Mouse (Mus musculus) urinary bladder, postnatal 10 days (tissue): ENCODE results near the gene Dnajc14.
"Not testable (repeated sequence)": the region's sequence is repeated elsewhere in the genome, so short reads cannot be mapped to it uniquely, and the experiment has no call there.

Experiments used
- DNase-seq: peaks from one replicate; pipeline ENCODE4 v3.0.0; 2022; ENCODE audit warnings: low spot score

The Dnajc14 gene

GRCm38 (mm10) chr10:128821358-128822056 is 17.6 kb downstream of the Dnajc14 start, which contains the start of gene Ormdl2:
Gene Ormdl2, minus strand, starts transcription at chr10:128821645.
- peak; percentile 89 for DNase-seq

- DNase-seq = no peak
These were observed 18.3 kb downstream of the Dnajc14 start for GRCm38 (mm10) chr10:128822135-128822534.

GRCm38 (mm10) chr10:128823087-128823486 is 19.2 kb downstream of the Dnajc14 start:
- DNase-seq = not testable (repeated sequence)

- DNase-seq = no peak
These were observed 20.0 kb downstream of the Dnajc14 start for GRCm38 (mm10) chr10:128823821-128824220.

- no peak for DNase-seq
These were observed 33.5 kb downstream of the Dnajc14 start for GRCm38 (mm10) chr10:128837400-128837799.

- DNase-seq = no peak
These were observed 35.6 kb downstream of the Dnajc14 start for GRCm38 (mm10) chr10:128839434-128839833.

GRCm38 (mm10) chr10:128840612-128841011 is 36.8 kb downstream of the Dnajc14 start:
- DNase-seq = no peak

DNA sequence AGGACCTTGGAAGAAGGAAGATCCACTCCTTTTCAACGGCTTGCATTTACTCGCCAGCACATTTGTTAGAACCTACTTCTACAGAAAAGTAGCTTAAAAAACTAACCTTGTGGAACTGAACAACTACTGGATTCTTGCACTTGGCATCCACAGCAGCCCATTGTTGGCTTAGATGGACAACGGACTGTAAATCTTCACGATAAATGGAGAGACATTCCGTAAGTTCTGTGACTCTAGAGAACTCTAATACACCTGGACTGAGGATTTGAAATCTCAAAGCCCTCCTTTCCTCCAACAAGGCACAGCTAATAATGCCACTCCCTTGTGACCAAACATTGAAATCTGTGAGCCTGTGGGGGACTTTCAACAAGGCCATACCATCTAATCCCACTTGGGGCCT is 39.4 kb downstream of the Dnajc14 start:
- DNase-seq = no peak

DNA sequence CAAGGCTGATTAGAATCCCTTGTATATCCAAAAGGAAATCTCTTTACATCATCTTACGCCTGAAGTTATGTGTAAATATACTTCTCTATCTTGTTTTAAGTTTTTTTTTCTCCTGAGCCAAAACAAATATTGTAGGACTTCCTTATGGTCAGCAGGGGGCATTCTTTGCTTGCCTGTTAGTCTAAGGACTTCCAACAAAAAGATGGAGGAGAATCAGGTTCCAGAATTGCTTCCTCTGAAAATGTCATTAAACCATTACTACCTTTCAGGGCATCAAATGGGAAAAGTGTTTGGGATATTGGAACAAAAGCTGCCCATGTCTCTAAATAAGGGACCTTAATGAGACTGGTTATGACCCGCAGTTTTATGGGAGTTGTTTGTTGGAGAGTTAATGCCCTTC is 41.7 kb downstream of the Dnajc14 start:
- DNase-seq = no peak

DNA sequence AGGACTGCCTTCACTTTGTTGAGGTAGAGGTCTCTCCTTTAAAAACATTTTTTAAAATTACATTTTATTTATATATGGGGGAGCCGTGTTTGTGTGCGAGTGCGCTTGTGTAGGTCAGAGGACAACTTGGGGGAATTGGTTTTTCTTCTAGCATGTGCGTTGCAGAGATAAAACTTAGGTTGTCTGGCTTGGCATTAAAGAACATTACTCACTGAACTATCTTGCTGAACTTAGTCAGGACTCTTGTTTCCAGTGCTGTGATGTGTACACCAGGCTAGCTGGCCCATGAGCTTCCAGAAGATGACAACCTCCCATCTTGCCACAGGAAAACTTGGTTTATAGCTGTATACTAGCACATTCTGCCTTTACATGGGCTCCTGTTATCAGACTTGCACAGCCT is 42.8 kb downstream of the Dnajc14 start:
- DNase-seq = no peak

GRCm38 (mm10) chr10:128848426-128848825 is 44.6 kb downstream of the Dnajc14 start:
- no peak for DNase-seq

DNA sequence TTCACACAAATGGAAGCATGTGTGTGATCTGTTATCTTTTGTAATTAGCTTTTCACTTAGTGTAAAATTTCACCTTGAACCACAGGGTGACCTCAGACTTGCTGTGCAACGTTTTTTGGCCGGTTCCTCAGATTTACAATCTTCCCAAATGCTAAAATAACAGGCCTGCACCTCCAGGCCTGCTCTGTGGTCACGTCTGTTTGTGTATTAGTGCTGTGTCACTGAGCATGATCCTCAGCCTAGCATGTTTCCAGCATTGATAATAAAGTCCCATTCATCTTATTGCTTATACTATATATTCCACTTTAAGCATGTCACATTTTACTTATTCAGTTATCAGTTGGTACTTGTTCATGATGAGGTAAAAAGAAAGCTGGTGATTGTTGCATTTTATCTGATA is 46.5 kb downstream of the Dnajc14 start:
- DNase-seq = no peak

GRCm38 (mm10) chr10:128861176-128861575 is 57.3 kb downstream of the Dnajc14 start:
- no peak for DNase-seq

DNA sequence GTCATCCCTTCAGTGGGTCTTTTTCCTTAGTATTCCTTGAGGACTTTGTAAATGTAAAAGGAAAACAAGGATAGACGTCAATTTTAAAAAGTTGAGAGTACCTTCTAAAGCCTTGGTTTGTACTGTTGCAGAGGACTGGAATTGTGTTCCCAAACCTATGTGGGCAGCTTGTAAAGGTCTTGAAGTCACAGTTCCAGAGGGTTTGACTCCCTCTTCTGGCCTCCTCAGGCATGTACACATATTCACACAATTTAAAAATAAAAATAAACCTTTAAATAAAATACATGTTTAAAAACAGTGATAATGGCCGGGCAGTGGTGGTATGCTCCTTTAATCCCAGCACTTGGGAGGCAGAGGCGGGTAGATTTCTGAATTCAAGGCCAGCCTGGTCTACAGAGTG is 62.2 kb downstream of the Dnajc14 start:
- no peak for DNase-seq

GRCm38 (mm10) chr10:128866518-128866917 is 62.7 kb downstream of the Dnajc14 start:
- no peak for DNase-seq
